Mouse (Mus musculus) forebrain, postnatal 0 days (tissue): ENCODE measurements around the gene Sirt5. TPM values are rescaled to one million over a fixed set of nuclear protein-coding genes. Genes with fewer than 3 reads are reported as not detected.

ENCODE experiments used
- ATAC-seq: fragments of 200-750 bp; cut with Nextera tagmentation; 2 replicates; pipeline ENCODE4 v1.8.0; 2017; ENCODE audit warnings: mild to moderate bottlenecking, moderate library complexity
- DNase-seq: peaks from one replicate; pipeline ENCODE4 v3.0.0-alpha.2; 2015
- H3K27ac ChIP-seq: fragments of 300-500 bp; sonication (generic); 2 replicates; pipeline ENCODE4 v1.5.1; 2014; ENCODE audit warnings: low read depth, mild to moderate bottlenecking, antibody characterized with exemption, low read length, moderate library complexity, mixed read lengths
- H3K27me3 ChIP-seq: fragments of 300-500 bp; sonication (generic); 2 replicates; pipeline ENCODE4 v1.6.1; 2014; ENCODE audit warnings: mild to moderate bottlenecking, low read length, mixed read lengths; ENCODE audit not compliant: insufficient read depth
- H3K36me3 ChIP-seq: fragments of 300-500 bp; sonication (generic); 2 replicates; pipeline ENCODE4 v1.6.1; 2014; ENCODE audit warnings: mild to moderate bottlenecking, moderate library complexity; ENCODE audit not compliant: insufficient read depth
- H3K4me1 ChIP-seq: fragments of 300-500 bp; sonication (generic); 2 replicates; pipeline ENCODE4 v1.6.1; 2014; ENCODE audit warnings: antibody characterized with exemption; ENCODE audit not compliant: insufficient read depth
- H3K4me2 ChIP-seq: fragments of 300-500 bp; sonication (generic); 2 replicates; pipeline ENCODE4 v1.6.1; 2014; ENCODE audit warnings: low read depth, mild to moderate bottlenecking, moderate library complexity
- H3K4me3 ChIP-seq: fragments of 300-500 bp; sonication (generic); 2 replicates; pipeline ENCODE4 v1.5.1; 2014; ENCODE audit warnings: low read depth, low read length, mixed read lengths
- H3K9ac ChIP-seq: fragments of 300-500 bp; sonication (generic); 2 replicates; pipeline ENCODE4 v1.6.1; 2014; ENCODE audit warnings: mild to moderate bottlenecking
- H3K9me3 ChIP-seq: fragments of 300-500 bp; sonication (generic); 2 replicates; pipeline ENCODE4 v1.6.1; 2016; ENCODE audit warnings: low read length
- CTCF ChIP-seq: sonication (generic); IDR thresholded peaks from 2 replicates; pipeline ENCODE4 v1.5.1; 2016; ENCODE audit warnings: antibody characterized with exemption, control low read depth, low read depth
- WGBS: fragments of 180-500 bp; shearing (Covaris S2); extraction: QIAGEN DNeasy Blood & Tissue Kit; methylation state at CpG from one replicate; pipeline ENCODE4 v1.1.7; 2014; 5-methylcytosine and 5-hydroxymethylcytosine counted together
- polyA plus RNA-seq: library from polyadenylated mRNA; unstranded; fragments of >200 nt; fragmentation: Nextera tagmentation; extraction: Ambion mirVana; gene quantifications from 2 replicates; pipeline ENCODE4 v1.2.1, GENCODE M21; 2015
- total RNA-seq: library from RNA; depleted of rRNA; stranded (reverse); fragments of >200 nt; gene quantifications from 2 replicates; pipeline ENCODE4 v1.2.3, GENCODE M21; 2014

Gene Sirt5
- total and polyA plus RNA-seq, 2 experiments from 2014 or later = 22.7 to 26.8 TPM

GRCm38 (mm10) chr13:43412311-43412710 is 47.0 kb downstream of the Sirt5 start:
- TF ChIP-seq CTCF = no peak
- H3K27ac ChIP-seq = no peak overlapping the region
- no peak overlapping the region for H3K9ac ChIP-seq
- WGBS = 89% methylated on average over 7 of the region's 7 CpGs
- no peak overlapping the region for H3K4me2 ChIP-seq
- H3K27me3 ChIP-seq = no peaks in the 10 kb centered on the region
- H3K36me3 ChIP-seq = peaks cover 48% of the 10 kb centered on the region
- no peaks in the 10 kb centered on the region for H3K9me3 ChIP-seq
- no peak for DNase-seq
- H3K4me3 ChIP-seq = no peak overlapping the region
- no peaks in the 10 kb centered on the region for H3K4me1 ChIP-seq
- no peak for ATAC-seq

- Histone ChIP-seq H3K27ac (no peak overlapping the region), H3K4me2 (no peak overlapping the region), H3K27me3 (no peaks in the 10 kb centered on the region), H3K4me3 (no peak overlapping the region), H3K36me3 (peaks cover 37% of the 10 kb centered on the region), H3K4me1 (no peaks in the 10 kb centered on the region), H3K9ac (no peak overlapping the region), H3K9me3 (no peaks in the 10 kb centered on the region)
- no peak for TF ChIP-seq CTCF
- no peak for DNase-seq
- no peak for ATAC-seq
- WGBS = 93% methylated on average over 2 of the region's 2 CpGs
Measured at GRCm38 (mm10) chr13:43413611-43414010, 48.3 kb downstream of the Sirt5 start.

- TF ChIP-seq CTCF = no peak
- peaks cover 45% of the 10 kb centered on the region for H3K36me3 ChIP-seq
- no peaks in the 10 kb centered on the region for H3K9me3 ChIP-seq
- H3K27ac ChIP-seq = no peak overlapping the region
- no peak overlapping the region for H3K9ac ChIP-seq
- ATAC-seq (no peak), DNase-seq (no peak)
- WGBS = 71% methylated on average over 1 of the region's 1 CpGs
- H3K4me2 ChIP-seq = no peak overlapping the region
- no peak overlapping the region for H3K4me3 ChIP-seq
- H3K27me3 ChIP-seq = no peaks in the 10 kb centered on the region
- H3K4me1 ChIP-seq = no peaks in the 10 kb centered on the region
Measured at GRCm38 (mm10) chr13:43415249-43415648, 50.0 kb downstream of the Sirt5 start.

GRCm38 (mm10) chr13:43428436-43428835 is 63.1 kb downstream of the Sirt5 start:
- no peak overlapping the region for H3K4me3 ChIP-seq
- ATAC-seq = no peak
- peaks cover 11% of the 10 kb centered on the region; the same call in 1 of the 2 replicates for H3K36me3 ChIP-seq
- no peaks in the 10 kb centered on the region for H3K4me1 ChIP-seq
- 84% methylated on average over 4 of the region's 4 CpGs for WGBS
- H3K27me3 ChIP-seq = no peaks in the 10 kb centered on the region
- no peak overlapping the region for H3K27ac ChIP-seq
- TF ChIP-seq CTCF = no peak
- no peak overlapping the region for H3K4me2 ChIP-seq
- no peaks in the 10 kb centered on the region for H3K9me3 ChIP-seq
- no peak for DNase-seq
- no peak overlapping the region for H3K9ac ChIP-seq

- Histone ChIP-seq H3K36me3 (peaks cover 5% of the 10 kb centered on the region; the same call in 1 of the 2 replicates), H3K27ac (no peak overlapping the region), H3K27me3 (no peaks in the 10 kb centered on the region), H3K4me3 (no peak overlapping the region), H3K4me1 (no peaks in the 10 kb centered on the region), H3K9ac (no peak overlapping the region), H3K4me2 (no peak overlapping the region), H3K9me3 (no peaks in the 10 kb centered on the region)
- no peak for ATAC-seq
- TF ChIP-seq CTCF = no peak
- DNase-seq = no peak
- WGBS = 82% methylated on average over 2 of the region's 2 CpGs
Measured at GRCm38 (mm10) chr13:43433395-43433794, 68.1 kb downstream of the Sirt5 start.

- no peaks in the 10 kb centered on the region for H3K27me3 ChIP-seq
- no peak for TF ChIP-seq CTCF
- no peak overlapping the region for H3K9ac ChIP-seq
- H3K9me3 ChIP-seq = no peaks in the 10 kb centered on the region
- ATAC-seq (no peak), DNase-seq (no peak)
- no peak overlapping the region for H3K27ac ChIP-seq
- no peaks in the 10 kb centered on the region for H3K4me1 ChIP-seq
- 94% methylated on average over 1 of the region's 1 CpGs for WGBS
- no peak overlapping the region for H3K4me2 ChIP-seq
- H3K36me3 ChIP-seq = no peaks in the 10 kb centered on the region
- no peak overlapping the region for H3K4me3 ChIP-seq
Measured at GRCm38 (mm10) chr13:43440376-43440775, 75.1 kb downstream of the Sirt5 start.

GRCm38 (mm10) chr13:43442551-43442950 is 77.3 kb downstream of the Sirt5 start:
- ATAC-seq = no peak
- H3K36me3 ChIP-seq = no peaks in the 10 kb centered on the region
- no peaks in the 10 kb centered on the region for H3K9me3 ChIP-seq
- H3K27ac ChIP-seq = no peak overlapping the region
- H3K27me3 ChIP-seq = no peaks in the 10 kb centered on the region
- H3K4me2 ChIP-seq = no peak overlapping the region
- H3K9ac ChIP-seq = no peak overlapping the region
- H3K4me3 ChIP-seq = no peak overlapping the region
- WGBS = 92% methylated on average over 1 of the region's 1 CpGs
- no peak for DNase-seq
- TF ChIP-seq CTCF = no peak
- H3K4me1 ChIP-seq = no peaks in the 10 kb centered on the region

- Histone ChIP-seq H3K9me3 (no peaks in the 10 kb centered on the region), H3K4me3 (no peak overlapping the region), H3K4me2 (no peak overlapping the region), H3K4me1 (no peaks in the 10 kb centered on the region), H3K27me3 (no peaks in the 10 kb centered on the region), H3K27ac (no peak overlapping the region), H3K36me3 (no peaks in the 10 kb centered on the region), H3K9ac (no peak overlapping the region)
- ATAC-seq (no peak), DNase-seq (no peak)
- WGBS = 98% methylated on average over 4 of the region's 4 CpGs
- no peak for TF ChIP-seq CTCF
Measured at GRCm38 (mm10) chr13:43443706-43444105, 78.4 kb downstream of the Sirt5 start.
